Mouse (Mus musculus) limb, embryonic 14.5 days (tissue): ENCODE data around the gene Arhgap6. TPM values are rescaled to one million over a fixed set of nuclear protein-coding genes. Genes with fewer than 3 reads are reported as not detected.

Source experiments
- ATAC-seq: fragments of 200-750 bp; cut with Nextera tagmentation; 2 replicates; pipeline ENCODE4 v1.8.0; 2017; ENCODE audit warnings: low read depth, moderate number of reproducible peaks, moderate TSS enrichment; ENCODE audit not compliant: low FRiP score
- DNase-seq: peaks from one replicate; pipeline ENCODE4 v3.0.0-alpha.2; 2015; ENCODE audit warnings: low spot score
- H3K27ac ChIP-seq: fragments of 300-500 bp; sonication (generic); replicated peaks from 2 replicates; pipeline ENCODE4 v1.5.1; 2014; ENCODE audit warnings: low read depth, mild to moderate bottlenecking, low read length, moderate library complexity, mixed read lengths
- H3K27me3 ChIP-seq: fragments of 300-500 bp; sonication (generic); 2 replicates; pipeline ENCODE4 v1.6.1; 2014; ENCODE audit warnings: low read length, mixed read lengths; ENCODE audit not compliant: control insufficient read depth, insufficient read depth
- H3K36me3 ChIP-seq: fragments of 300-500 bp; sonication (generic); 2 replicates; pipeline ENCODE4 v1.6.1; 2014; ENCODE audit warnings: mild to moderate bottlenecking, low read length, moderate library complexity, mixed read lengths; ENCODE audit not compliant: control insufficient read depth, insufficient read depth
- H3K4me1 ChIP-seq: fragments of 300-500 bp; sonication (generic); 2 replicates; pipeline ENCODE4 v1.6.1; 2014; ENCODE audit warnings: antibody characterized with exemption, low read length, mixed read lengths; ENCODE audit not compliant: control insufficient read depth, insufficient read depth
- H3K4me2 ChIP-seq: fragments of 300-500 bp; sonication (generic); replicated peaks from 2 replicates; pipeline ENCODE4 v1.6.1; 2014; ENCODE audit warnings: low read depth, mild to moderate bottlenecking, low read length, moderate library complexity; ENCODE audit not compliant: severe bottlenecking
- H3K4me3 ChIP-seq: fragments of 300-500 bp; sonication (generic); replicated peaks from 2 replicates; pipeline ENCODE4 v1.5.1; 2014; ENCODE audit warnings: low read length
- H3K9ac ChIP-seq: fragments of 300-500 bp; sonication (generic); 2 replicates; pipeline ENCODE4 v1.6.1; 2014; ENCODE audit warnings: mild to moderate bottlenecking, low read depth, low read length, moderate library complexity; ENCODE audit not compliant: severe bottlenecking
- H3K9me3 ChIP-seq: fragments of 300-500 bp; sonication (generic); 2 replicates; pipeline ENCODE4 v1.6.1; 2016; ENCODE audit warnings: low read length; ENCODE audit not compliant: control insufficient read depth
- POLR2A ChIP-seq: fragments of 200-500 bp; IDR thresholded peaks from 2 replicates; pipeline ENCODE4 v1.8.0; 2012; ENCODE audit warnings: inconsistent platforms, mild to moderate bottlenecking, moderate library complexity, borderline replicate concordance; ENCODE audit not compliant: insufficient read depth, insufficient read length; ENCODE audit errors: extremely low read depth
- WGBS: fragments of 180-500 bp; shearing (Covaris S2); extraction: QIAGEN DNeasy Blood & Tissue Kit; methylation state at CpG from one replicate; pipeline ENCODE4 v1.1.7; 2014; 5-methylcytosine and 5-hydroxymethylcytosine counted together
- polyA plus RNA-seq, 2 experiments: library from polyadenylated mRNA; depleted of rRNA in 1 of 2; stranded (reverse) in 1 of 2; unstranded in 1 of 2; fragments of >200 nt; fragmentation: Nextera tagmentation in 1 of 2; extraction: Ambion mirVana in 1 of 2; gene quantifications; 2 replicates each; pipeline versions ENCODE4 v1.2.1 to v1.2.3; 2012 to 2014

Arhgap6 gene
- polyA plus RNA-seq, 2 experiments = 2.7 to 4.1 TPM

DNA sequence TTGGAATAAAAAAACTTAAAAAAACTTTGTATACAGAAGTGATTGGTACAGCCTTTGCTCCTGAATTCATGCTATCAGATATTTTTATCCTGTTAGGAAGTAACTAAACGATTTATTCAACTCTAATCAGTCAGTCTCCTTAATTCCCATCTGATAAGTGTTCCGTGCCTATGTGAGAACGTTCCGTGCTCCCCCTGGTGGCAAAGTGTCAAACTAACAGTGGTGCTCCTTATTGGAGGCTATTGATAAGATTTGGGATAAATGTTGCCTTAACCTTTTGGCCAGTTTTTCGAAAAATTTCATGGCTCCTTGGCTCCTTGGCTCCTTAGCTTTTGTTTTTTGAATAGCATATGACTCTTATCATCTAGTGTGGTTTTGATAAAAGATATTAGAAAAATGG lies 291.0 kb downstream of the Arhgap6 start:
- Histone ChIP-seq H3K4me3 (no peak overlapping the region), H3K4me1 (no peaks in the 10 kb centered on the region), H3K9me3 (no peaks in the 10 kb centered on the region), H3K4me2 (no peak overlapping the region), H3K36me3 (no peaks in the 10 kb centered on the region), H3K27ac (no peak overlapping the region), H3K27me3 (no peaks in the 10 kb centered on the region; the same call in 1 of the 2 replicates), H3K9ac (no peak overlapping the region)
- WGBS = 14% methylated on average over 5 of the region's 5 CpGs
- DNase-seq = peak; percentile 28
- TF ChIP-seq POLR2A = no peak
- ATAC-seq = no peak

DNA sequence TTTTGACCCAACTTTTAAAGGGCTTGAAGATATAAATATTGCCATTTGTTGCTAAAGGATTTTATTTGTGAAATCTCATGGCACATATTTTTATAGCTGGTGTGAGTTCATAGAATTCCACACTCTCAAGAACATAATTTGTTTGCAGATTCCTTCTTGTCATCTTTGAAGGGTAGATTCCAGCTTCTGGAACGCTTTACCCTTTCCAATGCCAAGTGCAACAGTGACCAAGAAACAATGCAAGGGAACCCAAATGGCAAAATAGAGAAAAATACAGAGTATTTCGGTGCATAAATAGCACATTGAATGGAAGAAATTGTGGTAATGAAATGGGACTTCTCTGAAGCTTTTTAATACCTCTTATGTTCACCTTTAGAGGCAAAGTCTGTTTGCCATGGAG lies 294.3 kb downstream of the Arhgap6 start:
- H3K4me3 ChIP-seq = no peak overlapping the region
- H3K4me1 ChIP-seq = no peaks in the 10 kb centered on the region
- no peak for TF ChIP-seq POLR2A
- WGBS = 81% methylated on average over 2 of the region's 2 CpGs
- no peaks in the 10 kb centered on the region for H3K9me3 ChIP-seq
- no peak overlapping the region for H3K4me2 ChIP-seq
- ATAC-seq (no peak), DNase-seq (no peak)
- H3K27me3 ChIP-seq = no peaks in the 10 kb centered on the region
- H3K27ac ChIP-seq = no peak overlapping the region
- H3K9ac ChIP-seq = no peak overlapping the region
- no peaks in the 10 kb centered on the region for H3K36me3 ChIP-seq

DNA sequence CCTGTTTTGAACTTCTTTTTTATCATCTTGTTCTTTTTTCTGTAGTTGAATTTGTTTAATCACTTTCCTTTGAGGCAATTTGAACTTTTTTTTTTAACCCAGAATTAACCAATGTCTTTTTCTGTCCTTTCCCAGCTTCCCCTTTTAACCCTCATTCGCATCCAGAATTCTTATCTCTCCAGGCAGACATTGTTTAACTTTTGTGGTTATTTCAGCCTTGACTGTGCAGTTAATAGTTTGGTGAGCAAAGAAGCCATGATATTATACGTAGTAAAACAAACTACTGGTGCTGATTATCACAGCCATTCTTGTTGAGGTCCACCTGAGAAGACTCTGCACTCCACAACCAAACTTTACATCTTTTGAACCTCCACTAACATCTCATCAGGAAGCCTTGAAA lies 299.7 kb downstream of the Arhgap6 start:
- ATAC-seq = no peak
- H3K36me3 ChIP-seq = no peaks in the 10 kb centered on the region
- no peak for DNase-seq
- H3K27ac ChIP-seq = no peak overlapping the region
- no peak overlapping the region for H3K9ac ChIP-seq
- no peaks in the 10 kb centered on the region for H3K27me3 ChIP-seq
- no peak overlapping the region for H3K4me2 ChIP-seq
- WGBS = 77% methylated on average over 2 of the region's 2 CpGs
- no peaks in the 10 kb centered on the region for H3K4me1 ChIP-seq
- H3K4me3 ChIP-seq = no peak overlapping the region
- no peaks in the 10 kb centered on the region for H3K9me3 ChIP-seq
- no peak for TF ChIP-seq POLR2A

DNA sequence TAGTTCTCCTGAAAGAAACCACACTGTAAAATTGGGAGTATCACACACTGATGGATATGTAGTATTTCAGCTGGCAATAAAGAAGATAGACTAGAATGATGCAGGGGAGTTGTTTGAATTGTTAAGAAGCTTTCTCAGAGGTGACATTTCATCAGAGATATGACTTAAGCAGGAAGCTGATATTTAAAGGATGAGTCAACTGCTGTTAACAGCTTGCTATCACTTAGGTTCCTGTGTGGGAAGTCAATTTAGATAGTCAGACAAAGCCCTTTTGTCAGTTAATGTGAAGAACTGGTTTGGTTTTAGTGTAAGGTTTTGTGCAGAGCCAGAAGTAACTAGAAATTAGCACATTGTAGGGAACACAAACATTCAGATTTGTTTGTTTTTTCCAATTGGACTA lies 300.7 kb downstream of the Arhgap6 start:
- no peak for TF ChIP-seq POLR2A
- Histone ChIP-seq H3K4me1 (no peaks in the 10 kb centered on the region), H3K36me3 (no peaks in the 10 kb centered on the region), H3K27ac (no peak overlapping the region), H3K9ac (no peak overlapping the region), H3K9me3 (no peaks in the 10 kb centered on the region), H3K4me3 (no peak overlapping the region), H3K27me3 (no peaks in the 10 kb centered on the region), H3K4me2 (no peak overlapping the region)
- DNase-seq = no peak
- ATAC-seq = no peak

DNA sequence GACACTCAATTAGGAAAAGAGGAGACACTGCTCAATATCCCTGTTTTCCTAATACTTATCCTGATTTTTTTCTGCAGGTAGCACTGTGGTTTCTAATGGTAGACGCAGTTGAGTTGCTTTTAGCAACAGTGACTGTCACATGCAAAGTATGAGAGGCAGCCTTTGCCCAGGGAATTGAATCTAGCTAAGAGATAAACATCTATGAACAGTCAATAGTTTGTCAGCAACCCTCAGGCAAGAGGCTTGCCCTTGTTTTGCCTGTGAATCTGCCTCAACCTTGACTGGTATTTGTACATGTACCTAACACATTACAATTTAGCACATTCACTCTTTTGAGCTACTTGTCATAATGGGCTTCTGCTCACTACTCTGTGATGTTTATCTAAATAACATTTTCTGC lies 307.8 kb downstream of the Arhgap6 start:
- ATAC-seq (no peak), DNase-seq (no peak)
- no peak for TF ChIP-seq POLR2A
- Histone ChIP-seq H3K27me3 (no peaks in the 10 kb centered on the region), H3K27ac (no peak overlapping the region), H3K4me1 (no peaks in the 10 kb centered on the region), H3K4me2 (no peak overlapping the region), H3K4me3 (no peak overlapping the region), H3K9ac (no peak overlapping the region), H3K36me3 (no peaks in the 10 kb centered on the region), H3K9me3 (no peaks in the 10 kb centered on the region)
- WGBS = 63% methylated on average over 1 of the region's 1 CpGs

DNA sequence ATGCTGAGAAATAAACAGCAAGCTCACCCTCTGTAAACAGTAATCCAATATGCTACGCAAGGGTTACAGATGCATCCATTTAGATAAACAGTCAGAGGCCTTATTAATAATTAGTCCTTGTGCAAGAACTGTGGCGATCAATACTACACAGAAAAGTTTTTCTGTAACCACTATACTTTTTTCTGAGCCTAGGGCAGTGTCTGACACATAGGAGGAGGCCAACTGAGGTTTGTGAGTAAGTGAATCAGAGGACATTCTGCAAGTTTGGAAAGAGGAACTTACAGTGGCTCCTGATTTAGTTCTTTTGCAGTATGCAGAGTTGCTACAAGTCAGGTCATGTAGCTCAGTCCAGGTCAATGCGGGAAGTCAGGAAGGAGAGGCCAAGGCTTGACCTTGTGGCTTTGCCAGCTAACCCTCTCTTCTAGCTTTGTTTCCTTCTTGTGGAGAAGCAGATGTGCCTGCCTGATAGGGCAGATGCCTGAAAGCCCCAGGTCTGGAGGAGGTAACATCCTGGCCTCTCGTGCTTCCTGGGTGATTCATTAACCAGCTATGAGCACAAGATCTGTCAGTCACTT lies 311.2 kb downstream of the Arhgap6 start:
- TF ChIP-seq POLR2A = no peak
- H3K4me2 ChIP-seq = no peak overlapping the region
- no peak overlapping the region for H3K4me3 ChIP-seq
- H3K9ac ChIP-seq = no peak overlapping the region
- no peaks in the 10 kb centered on the region for H3K36me3 ChIP-seq
- H3K27me3 ChIP-seq = no peaks in the 10 kb centered on the region
- no peak for ATAC-seq
- H3K4me1 ChIP-seq = no peaks in the 10 kb centered on the region
- H3K9me3 ChIP-seq = no peaks in the 10 kb centered on the region
- 71% methylated on average over 4 of the region's 4 CpGs for WGBS
- H3K27ac ChIP-seq = no peak overlapping the region
- no peak for DNase-seq
